Mouse (Mus musculus) lung, postnatal 4 days (tissue): ENCODE measurements at regions not wholly inside any gene's neighbourhood (a gene's known extent, or its start where the extent isn't known, plus 50 kb on each side); places are given as distances from the start of the nearest gene placed in this dataset.

Source experiments
- DNase-seq, 2 experiments: peaks; one replicate each; pipeline ENCODE4 v3.0.0; 2021

DNA sequence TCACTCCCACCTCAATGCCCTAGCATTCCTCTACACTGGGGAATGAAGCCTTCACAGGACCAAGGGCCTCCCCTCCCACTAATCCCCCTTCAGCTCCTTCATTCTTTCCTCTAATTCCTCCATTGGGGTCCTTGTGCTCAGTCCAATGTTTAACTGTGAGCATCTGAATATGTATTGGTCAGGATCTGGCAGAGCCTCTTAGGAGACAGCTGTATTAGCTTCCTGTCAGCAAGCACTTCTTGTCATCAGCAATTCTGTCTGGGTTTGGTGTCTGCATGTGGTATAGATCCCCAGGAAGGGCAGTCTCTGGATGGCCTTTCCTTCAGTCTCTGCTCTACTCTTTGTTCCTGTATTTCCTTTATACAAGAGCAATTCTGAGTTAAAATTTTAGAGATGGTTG is 426.8 kb upstream of the 2610001J05Rik start:
- DNase-seq: no peak

DNA sequence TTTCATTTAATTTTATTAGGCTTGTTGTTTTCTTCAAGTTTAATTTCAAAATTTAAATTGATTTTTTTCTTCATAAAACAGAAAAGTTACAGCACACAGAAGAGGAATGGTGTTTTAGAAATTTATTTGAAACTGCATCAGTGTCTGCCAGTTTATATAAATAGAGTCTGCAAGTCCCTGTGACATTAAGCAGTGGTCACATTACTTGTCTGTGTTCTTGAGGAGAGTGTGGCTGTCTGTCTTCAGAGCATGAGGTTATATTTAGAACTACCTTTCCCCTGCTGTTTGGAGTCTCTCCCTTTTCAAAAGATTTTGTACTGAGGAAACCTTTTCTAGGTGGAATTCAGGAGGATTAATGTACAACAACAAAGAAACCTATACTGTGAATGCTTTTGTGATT is 426.1 kb upstream of the 2610001J05Rik start:
- DNase-seq: no peak

DNA sequence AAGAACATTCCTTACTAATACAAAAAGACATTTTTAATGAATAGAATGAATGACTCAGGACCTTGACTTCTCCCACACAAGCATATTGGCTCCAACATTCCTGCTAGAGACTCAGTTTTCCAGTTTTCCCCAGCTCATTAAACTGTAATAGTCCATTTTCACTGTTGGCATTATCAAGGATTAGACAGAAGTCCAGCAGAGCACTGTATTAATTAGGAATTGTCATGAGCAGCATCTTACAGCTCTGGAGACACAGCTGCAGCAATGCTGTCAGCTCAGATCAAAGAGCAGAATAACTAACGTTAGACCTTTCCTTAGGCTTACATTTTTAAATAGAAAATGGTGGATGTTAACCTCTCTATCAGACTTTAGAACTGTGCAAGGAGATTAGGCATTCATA is 419.5 kb upstream of the 2610001J05Rik start:
- DNase-seq: no peak

DNA sequence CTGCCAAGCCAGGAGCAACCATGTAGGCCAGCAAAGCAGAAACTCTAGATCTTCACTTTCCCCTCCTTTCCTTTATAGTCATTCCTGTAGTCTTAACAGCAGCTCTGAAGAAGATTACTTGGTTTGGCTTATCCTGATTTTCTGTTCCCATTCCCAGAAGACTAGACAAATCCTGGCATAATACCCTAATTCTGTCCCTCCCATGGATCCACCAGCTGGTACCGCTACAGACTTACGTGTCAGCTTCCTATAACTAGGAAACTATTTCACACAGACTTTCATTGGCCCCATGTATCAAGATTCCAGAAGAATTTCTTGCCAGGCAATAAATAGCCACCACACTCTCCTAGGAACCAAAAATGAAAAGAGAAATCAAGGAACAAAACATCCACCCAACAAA is 410.2 kb upstream of the 2610001J05Rik start:
- DNase-seq: no peak

DNA sequence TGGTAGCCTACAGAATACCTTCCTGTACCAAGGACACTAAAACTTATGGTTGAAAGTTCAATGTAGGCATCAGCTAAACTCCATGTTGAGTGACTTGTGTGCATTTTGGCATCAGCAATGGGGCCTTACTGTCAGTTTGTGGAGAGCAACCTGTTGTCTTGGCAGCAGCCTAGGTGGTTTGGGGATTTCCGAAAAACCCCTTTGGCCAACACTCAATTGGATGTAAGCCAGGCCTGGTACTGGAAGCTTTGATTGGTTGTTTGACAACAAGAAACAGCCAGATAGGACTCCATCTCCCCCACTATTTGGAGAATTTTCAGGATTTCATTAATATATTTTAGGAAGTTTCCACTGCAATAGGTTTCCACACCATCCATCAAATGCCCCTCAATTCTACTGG is 390.6 kb upstream of the 2610001J05Rik start:
- DNase-seq: no peak

DNA sequence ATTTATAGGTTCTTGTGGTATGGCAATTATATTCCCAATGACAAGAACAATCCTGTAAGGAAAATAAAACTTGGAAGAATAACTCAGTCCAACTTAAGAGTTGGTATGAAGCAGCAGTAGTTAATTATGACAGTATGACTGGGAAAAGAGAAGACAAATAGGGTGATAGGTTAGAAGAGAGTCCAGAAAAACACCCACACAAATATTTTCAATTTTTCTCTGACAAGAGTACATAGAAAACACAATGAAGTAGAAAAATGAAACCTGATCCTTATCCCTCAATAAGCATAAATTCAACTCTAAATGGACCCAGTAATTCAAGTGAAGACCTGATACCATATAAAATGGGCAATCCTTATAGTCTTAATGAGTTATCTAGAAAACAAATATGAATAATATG is 369.0 kb upstream of the 2610001J05Rik start:
- no peak for DNase-seq

DNA sequence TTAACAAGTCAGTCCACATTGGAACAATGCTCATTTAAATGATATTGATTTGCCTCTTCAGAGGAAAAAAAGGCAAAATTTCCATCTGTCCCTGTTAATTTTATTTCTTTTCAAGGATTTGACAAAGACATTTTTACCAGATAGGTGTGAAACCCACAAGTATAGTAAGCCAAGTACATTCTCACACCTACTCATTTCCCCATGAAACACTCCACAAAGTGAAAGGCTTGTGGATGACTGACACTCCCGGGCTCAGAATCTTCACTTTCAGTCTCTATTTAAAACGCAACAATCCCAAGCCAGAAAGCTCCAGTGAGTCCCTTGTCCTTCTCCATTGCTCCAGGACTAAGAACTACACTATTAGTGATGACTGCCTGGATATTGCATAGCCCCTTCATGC is 367.8 kb upstream of the 2610001J05Rik start:
- DNase-seq: no peak

DNA sequence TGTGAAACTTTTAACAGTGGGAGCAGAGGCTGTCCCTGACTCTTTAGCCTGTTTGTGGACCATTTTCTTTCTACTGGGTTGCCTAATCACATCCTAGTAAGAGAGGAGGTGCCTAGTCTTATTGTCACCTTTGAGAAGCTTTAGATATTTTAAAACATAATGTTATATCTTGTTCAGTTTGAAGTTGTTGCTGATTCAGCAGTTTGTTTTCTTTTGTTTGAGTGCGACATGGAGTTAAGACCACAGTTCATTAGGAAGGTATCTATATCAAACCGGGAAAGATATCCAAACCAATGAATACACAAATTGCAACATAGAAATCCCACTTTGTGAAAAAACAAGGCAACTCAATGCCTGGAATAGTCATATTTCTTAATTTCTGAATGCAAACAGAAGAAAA is 359.5 kb upstream of the 2610001J05Rik start:
- no peak for DNase-seq

DNA sequence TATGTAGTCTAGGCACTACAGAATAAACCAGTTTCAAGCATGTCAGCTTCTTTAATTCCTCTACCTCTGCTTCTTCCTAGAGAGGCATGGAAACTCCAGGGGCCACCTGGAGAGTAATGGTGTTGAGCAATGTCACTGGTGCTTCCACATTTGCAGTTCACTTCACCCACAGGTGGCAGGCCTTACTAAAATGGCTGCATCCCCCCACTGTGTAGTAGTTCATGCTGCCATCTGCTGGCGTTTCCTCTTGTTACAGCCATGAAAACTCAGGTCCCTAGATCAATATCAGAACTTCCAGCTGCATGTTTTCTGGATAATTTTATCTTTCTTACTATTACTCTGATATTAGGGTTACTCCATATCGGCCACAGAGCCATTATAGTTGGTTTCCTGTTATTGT is 336.2 kb upstream of the 2610001J05Rik start:
- DNase-seq: peak in 1 of 2 experiments; percentile 38

DNA sequence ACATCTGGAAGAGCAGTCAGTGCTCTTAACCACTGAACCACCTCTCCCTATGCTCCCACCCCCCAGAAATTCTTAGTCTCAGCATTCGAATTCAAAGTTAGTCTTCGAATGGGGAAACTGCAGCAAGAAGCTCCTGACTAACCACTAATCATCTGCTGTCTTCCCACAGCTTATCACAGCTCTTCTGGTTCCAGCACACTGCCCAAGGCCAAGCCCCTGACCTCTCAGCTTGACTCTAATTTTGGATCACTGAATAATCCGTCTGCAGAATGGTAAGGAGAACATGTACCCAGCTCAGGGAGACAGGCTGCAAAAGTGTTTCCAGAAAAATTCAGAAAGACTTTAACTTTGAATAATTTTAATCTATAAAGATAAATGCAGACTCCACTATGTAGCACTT is 325.8 kb upstream of the 2610001J05Rik start:
- DNase-seq: no peak

DNA sequence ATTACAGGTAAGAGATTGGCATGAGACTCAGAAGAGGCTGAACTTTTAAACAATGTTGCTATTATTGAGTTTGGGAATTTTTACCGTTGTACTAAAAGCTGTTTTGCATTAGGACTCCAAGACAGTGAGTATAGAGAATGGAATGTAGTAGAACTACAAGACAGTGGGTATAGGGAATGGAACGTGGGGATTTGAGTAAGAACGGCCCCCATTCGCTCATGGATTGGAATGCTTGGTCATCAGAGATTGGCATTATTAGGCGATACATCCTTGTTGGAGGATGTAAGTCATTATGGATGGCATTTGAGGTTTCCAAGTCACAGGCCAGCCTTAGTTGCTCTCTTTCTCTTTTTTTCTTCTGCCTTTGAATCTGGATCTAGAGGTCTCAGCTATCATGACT is 324.0 kb upstream of the 2610001J05Rik start:
- DNase-seq: no peak

DNA sequence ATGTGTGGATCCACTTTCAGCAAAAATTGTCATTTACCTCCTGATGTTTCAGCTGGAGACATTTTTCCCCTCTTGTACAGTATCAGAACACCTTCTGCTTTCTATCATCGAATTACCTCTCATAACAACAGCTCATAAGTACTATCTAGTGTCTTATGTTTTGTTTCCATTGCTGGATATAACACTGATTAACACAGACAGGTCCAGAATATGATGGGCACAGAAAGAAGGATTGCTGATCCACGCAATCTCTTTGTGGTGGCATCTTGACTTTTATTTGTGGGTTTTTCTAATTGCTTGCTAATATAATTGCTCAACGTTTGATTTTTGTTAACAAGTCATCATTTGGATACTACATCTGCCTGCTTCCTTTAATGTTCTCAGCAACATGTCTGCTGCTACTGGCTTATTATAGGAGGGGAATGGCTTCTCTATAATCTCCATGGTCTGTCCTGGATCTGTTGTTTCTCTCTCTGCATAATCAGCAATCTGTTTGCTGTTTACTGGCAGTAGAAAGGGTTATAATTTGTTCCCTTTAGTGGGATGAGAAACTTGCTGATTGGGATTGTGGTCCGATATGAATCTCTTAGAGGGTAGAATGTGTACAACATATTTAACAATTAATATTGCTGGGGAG is 320.2 kb upstream of the 2610001J05Rik start:
- no peak for DNase-seq

DNA sequence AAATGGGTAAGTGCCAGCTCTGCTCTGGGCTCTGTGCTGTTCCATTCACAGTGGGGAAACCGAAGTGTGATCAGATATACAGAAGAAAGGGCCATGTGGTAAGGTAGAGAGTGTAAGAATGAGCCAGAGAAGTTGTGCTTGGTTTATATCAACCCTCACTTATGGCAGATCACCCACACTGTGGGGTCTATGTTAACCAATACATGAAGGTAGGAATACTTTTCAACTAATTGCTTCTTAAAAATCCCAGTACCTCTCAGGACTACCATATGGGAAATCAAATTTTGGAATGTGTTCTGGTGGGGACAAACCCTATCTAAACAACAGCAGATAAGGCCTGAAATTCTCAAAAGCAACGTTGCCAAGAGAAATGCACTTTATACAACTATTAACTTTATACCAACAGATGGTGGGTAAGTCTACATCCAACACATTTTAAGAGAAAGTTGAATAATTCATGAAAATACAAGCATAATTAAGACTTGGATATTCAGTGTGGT is 314.7 kb upstream of the 2610001J05Rik start:
- no peak for DNase-seq

DNA sequence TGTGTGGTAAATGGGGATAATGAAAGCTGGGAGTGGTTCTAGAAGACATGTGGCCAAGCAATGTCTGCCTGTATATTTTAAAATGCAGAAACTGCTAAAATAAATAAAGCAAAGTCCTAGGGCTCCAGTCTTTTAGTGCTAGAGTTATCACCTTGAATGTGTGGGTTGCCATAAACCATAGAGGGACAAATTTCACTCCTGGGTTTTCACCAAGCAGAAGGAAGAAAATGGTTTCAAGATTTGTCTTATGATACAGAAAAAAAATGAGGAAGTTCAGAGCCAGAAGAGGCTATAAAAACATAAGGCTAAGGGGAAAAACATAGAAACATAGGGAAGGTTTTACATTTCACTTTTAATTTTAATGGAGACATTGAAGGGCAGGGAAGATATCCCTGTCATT is 276.1 kb upstream of the 2610001J05Rik start:
- DNase-seq: no peak

DNA sequence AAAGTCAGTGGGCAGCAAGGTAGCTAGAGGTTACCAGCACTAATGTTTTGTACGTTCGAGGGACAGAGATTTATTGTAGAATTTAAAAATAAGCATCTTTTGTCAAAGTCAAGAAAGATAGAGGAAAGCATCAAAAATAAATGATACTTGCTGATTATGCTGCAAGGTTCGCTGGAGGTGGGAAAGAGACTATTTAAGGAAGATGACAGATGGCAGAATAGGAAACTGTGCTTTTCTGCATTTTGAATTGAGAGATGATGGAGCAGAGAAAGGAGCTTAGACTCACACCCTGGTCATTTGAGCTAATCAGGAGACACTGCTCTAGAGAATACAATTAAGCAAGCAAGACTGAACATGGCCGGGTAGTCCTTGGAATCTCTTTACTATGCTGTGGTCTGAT is 275.1 kb upstream of the 2610001J05Rik start:
- no peak for DNase-seq

DNA sequence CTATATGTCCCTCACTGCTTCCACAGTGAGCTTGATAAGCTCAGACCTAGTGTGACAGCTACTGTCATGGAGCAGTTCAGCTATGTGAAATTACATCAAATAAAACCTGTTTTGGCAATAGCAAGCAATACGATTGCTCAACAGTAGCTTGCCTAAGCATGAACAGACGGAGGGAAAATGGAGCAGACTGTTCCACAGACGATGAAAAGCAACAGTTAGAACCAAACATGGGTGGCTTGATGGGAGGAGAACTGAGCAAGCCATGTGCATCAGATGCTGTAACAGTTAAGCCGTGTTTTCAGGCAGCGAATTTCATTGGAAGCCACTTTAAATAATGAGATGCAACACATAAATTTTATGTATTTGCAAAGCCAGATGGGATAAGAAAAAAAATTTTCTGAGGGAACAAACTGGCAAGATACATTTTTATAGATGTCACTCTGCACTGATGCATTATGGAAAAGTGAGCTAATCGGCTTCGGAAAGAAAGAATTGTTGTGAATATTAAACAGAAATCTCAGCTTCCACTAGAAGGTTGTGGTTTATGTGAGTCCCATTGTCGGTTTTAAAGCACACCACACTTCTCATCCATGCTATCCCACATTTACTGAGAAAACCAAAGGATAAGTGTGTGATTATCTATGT is 270.9 kb upstream of the 2610001J05Rik start:
- DNase-seq: no peak

DNA sequence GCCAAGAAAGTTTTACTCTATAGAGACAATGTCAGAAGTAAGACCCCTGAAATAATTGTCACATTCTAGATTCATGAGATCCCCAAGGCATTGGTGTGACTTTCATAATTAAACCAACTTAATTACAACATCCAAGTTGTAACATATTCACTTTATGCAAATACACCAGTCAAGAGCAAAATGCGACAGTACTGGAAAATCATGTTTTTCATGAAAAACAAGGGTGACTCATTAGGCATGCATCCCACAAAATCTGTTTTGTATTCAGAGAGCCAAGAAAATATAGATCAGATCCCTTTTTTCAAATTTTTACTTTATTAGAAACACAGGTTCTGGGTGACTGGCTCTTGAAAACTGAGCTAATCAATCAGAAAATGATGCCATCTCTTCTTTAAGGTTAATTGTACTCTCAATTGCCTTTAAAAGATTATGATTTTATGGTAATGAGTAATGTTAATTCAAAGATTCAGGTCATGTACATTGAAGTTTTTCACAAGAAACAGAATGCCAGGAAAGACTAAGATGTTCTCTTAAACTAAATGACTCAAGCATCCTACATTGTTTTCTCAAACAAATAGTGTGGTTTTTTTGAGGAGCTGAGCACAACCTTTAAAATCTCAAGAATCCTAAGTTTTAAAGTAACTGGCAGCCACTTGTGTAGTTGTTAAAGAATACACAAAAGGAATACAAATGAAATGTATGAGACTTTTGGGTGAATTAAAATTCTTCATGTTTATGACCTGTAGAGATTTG is 259.2 kb upstream of the 2610001J05Rik start:
- no peak for DNase-seq

DNA sequence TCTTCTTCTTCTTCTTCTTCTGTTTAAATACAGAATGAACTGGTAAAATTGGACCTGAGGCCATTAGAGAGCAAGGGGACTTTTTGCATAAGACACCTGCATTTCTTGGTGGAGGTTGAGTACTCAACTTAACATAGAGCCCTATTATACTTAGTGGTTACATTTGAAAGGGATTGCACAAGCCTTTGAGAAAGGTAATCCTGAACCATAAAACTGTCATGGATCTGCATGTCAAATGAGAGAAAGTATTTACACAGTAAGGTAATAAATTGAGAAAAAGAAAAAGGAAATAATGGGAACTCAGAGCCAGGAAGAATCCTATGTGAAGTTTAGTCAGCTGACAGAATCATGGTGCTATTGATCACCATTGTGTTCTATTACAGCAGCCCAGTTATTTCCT is 258.1 kb upstream of the 2610001J05Rik start:
- no peak for DNase-seq

DNA sequence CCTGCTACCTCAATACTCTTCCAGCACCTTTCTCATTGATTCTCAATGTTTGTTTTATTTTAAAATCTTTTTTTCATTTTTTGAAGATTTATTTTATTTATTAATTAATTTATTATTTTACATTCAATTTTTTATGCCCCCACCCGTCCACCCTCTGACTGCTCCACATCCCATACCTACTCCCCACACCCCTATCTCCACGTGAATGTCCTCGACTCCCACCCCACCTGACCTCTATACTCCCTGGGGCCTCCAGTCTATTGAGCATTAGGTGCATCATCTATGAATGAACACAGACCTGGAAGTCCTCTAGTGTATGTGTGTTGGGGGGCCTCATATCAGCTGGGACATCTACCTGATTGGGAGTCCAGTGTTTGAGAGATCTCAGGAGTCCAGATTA is 251.0 kb upstream of the 2610001J05Rik start:
- DNase-seq: no peak

DNA sequence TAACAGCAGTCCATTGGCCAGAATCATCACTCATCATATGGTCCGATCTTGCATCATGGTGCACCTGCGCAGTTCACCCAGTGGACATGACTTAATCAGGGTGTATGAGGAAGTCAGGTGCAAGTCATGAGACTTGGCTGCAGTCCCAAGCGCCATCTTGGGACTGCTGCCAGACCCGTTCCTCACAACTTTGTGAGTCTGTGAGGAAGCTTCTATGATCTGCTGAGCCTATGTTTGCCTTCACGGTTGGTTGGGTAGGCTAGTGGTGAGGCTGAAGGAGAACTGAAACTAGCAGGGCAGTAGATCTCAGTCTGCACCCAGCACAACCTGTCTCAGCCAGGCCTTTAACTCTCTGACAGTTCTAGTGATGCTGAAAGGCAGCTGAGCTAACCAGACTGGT is 250.2 kb upstream of the 2610001J05Rik start:
- no peak for DNase-seq

DNA sequence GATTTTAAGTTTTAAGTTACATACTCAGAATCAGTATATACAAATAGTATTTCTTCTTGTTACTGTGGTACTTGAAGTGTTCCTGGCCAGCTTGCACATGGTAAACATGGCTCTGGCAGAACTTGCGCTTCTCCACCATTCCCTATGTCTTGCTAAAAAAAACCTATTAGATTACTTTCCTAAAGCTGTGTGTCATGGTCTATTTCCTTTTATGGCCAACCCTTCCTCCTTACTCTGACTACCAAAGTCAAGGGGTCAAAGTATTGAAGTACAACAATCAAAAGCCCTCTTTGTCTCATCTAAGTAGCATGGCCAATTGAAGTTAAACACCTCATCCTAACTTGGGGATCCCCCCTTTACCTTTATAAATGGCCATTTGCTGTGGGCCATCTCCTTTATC is 223.6 kb upstream of the 2610001J05Rik start:
- DNase-seq: no peak

DNA sequence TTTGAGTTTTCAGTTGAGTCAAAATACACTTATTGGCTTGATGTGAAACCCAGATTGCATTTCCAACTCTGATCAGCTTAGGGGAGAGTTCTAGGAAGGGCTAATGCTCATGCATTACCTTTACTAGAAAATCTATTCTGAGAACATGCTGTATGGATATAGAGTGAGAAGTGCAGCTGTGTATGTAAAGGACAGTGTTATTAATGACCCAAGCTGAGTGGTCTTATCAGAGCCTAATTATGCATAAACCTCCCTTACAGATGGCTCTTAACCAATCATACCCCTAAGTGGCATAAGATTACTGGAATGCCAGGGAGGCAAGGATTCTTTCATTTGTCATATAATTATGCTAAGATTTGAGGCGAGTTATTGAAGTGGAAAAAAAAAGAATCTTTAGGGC is 210.6 kb upstream of the 2610001J05Rik start:
- no peak for DNase-seq

DNA sequence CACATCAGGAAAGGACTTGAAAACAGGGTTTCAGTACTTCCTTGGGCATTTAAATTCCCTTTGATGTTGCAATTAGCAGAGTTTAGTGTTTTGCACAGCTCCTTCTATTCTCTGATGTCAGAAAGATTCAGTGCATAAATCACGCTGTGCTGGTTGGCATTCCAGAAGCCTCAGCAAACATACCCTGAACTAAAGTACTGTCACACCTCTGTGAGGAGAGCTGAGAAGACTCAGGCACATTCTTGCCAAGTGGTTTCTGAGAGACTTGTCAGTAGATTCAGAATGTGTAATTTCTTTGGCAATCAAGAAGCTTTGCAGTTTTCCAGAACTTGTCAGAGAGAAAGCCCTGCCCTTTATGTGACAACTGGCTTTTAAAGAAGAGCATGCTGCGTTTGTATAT is 192.4 kb upstream of the 2610001J05Rik start:
- no peak for DNase-seq

DNA sequence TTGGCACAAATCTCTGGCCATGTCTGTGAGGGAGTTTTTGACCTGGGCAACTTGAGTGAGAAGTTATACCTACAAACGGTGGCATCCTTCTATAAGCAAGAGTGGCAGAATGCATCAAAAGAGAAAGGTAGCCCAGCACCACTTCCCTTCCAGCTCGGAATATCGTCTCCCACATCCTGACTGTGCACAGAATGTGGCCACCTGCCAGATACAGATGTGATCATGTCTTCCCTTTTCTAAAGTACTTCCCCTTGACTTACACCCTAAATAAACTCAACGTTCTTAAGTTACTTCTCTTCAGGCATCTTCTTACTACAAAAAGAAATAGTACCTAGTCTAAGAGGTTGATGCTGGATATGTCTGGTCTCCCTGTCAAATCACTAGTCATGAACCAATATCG is 175.2 kb upstream of the 2610001J05Rik start:
- no peak for DNase-seq
